Mouse (Mus musculus): ENCODE data around the gene Ergic3.

Ergic3 gene

DNA sequence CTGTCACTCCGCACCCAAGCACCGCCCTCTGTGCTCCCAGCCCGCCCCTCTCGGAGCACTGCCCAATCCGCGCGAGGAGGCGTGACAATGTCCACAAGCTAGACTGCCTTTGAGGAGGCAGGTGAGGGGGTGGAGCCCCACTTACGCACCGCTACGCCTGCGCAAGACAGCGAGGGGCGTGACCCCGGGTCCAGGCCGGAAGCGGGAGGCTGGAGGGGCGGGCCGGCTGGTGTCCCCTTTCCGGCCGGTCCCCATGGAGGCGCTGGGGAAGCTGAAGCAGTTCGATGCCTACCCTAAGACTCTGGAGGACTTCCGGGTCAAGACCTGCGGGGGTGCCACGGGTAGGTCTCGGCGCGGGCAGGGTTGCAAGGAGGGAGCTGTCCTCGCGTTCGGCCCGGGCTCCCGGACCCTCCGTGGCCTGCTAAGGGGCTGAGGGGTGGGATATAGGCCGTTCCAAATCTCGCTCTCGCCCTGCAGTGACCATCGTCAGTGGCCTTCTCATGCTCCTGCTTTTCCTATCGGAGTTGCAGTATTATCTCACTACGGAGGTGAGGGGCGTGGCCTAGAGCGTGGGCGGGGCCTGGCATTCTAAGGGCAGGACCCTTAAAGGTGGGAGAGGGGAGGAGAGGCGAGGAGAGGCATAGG lies at the start of gene Ergic3, which contains the start of gene 6430550D23Rik:
Ergic3 (plus strand) TSS at position 158 of the 645 bp plus-strand sequence.
6430550D23Rik (minus strand) TSS at position 90 of the 645 bp plus-strand sequence.
- CTCF ChIA-PET = interaction anchor here (0.7 kb wide), 1 partner anchor 58 kb away, joined by 3 read pairs; no protein-coding TSS in a partner anchor

DNA sequence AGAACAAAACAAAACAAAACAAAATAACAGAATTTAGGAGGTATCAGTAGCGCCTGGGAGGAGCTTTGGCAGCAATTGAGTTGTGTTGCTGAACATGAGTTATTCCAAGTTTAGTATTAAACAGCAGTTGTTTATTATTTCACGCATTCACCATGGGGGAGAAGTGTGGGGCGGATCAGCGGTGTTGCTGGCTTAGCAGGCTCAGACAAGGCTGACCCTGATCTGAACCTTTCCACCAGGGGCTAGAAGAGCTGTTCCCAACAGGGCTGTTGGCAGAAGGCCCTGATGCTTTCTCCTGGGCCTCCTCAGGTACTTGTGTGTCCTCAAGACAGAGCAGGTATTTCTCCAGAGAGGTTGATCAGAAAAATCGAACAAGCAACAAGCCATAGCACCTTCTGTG lies 47.9 kb upstream of the Ergic3 start:
- CTCF ChIA-PET = no interaction called here

DNA sequence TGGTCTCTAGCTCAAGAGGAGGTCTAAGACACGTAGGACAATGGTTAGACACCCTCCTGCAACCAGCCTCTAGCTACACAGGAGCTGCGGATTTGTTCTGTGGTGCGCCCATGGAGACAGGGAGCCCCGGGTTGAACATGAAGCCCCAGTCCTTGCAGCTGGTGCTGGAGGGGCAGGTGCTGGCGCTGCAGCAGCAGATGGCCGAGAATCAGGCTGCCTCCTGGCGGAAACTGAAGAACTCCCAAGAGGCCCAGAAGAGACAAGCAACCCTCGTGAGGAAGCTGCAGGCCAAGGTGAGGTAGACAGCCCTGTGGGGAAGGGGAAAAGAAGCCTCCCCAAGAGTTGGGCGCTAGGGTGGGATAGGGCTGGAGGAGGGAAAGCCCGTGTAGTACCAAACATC lies 46.0 kb upstream of the Ergic3 start:
- CTCF ChIA-PET = no interaction called here

DNA sequence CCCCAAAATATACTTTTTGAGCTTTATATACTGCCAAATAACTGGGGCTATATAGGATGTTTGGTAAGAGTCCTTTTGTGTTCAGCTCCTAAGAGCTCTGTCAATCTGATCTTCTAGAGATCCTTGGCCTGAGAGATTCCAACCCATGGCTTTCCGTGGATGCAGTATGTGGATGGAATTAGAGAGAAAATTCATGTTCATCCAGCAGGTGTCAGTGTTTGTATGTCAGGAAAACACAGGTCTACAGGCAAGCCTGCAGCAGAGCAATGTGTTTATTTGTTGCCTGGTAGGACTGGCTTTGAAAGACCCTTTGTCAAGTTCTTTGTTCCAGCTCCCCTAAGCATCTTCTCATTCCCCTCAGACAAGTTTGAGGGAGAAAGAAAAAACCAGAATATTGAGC lies 44.9 kb upstream of the Ergic3 start:
- CTCF ChIA-PET = interaction anchor here (0.6 to 0.7 kb wide), 2 partner anchors 301 to 355 kb away, joined by 3 to 8 read pairs; no protein-coding TSS in a partner anchor

DNA sequence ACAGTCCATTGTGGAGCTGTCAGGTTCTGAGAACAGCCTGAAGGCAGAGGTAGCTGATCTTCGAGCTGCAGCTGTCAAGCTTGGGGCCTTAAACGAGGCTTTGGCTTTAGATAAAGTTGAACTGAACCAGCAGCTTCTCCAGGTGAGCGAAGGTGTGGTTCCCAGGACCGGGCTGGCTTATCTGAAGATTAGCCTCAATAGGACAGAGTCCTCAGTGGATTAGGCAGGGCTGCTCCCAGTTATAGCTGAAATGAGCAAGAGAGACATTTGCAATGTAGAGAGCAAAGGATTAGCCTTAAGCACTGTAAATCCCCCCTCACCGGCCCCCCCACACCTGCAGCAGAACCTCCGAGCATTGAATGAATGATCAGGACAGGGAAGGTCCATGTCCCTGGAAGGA lies 34.5 kb upstream of the Ergic3 start:
- CTCF ChIA-PET = interaction anchor here (0.6 kb wide), 1 partner anchor 224 kb away, joined by 11 read pairs; no protein-coding TSS in a partner anchor

DNA sequence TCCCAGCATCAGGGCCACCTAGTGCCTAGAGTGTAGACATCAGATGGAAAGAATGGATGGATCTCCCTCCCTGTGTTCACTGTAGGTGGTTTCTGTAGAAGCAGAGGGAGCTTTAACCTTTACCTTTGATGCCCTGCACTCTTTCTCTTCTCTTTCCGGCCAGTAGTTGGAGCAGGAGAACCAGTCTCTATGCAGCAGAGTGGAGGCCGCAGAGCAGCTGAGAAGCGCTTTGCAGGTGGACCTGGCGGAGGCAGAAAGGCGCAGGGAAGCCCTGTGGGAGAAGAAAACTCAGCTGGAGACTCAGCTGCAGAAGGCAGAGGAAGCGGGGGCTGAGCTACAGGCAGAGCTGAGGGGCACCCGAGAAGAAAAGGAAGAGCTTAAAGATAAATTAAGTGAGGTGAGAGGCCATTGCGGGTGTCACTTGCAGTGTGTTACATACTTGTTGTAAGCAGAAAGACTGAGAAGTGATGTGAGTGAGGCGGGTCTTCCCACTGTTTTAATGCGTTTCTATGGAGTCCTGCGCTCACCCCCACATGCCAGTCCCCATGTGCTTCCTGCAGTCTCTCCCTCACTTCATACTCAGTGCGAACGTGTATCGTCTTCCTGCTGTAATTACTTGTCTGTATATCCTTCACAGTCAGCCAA lies 33.6 kb upstream of the Ergic3 start:
- CTCF ChIA-PET = interaction anchor here (0.6 kb wide), 2 partner anchors 225 to 1018 kb away, joined by 3 to 11 read pairs; no protein-coding TSS in a partner anchor

DNA sequence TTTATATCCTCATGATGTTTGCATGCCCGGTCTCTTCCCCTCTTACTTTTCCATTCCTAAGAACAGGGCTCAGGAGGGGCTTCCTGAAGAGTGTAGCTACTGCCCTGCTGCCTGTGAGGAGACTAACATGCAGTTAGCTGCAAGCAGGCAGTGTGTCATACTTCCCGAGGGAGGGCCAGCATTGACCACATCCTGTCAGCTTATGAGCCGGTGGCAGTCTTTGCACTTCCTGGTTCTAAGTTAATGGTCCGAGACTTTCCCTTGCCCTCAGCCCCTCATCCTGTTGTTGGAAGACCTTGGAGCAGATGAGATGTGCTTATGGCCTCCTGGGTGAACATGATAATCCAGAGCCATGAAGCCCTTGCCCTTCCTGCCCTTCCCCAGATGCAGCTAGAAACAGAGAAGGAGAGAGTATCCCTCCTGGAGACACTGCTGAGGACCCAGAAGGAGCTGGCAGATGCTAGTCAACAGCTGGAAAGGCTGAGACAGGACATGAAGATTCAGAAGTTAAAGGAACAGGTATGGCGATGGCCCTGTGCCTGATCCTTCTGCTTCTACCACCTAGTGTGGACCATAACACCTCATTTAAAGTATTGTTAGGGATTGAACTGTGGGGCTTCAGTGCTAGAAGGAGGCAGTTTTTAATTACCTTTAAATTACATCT lies 28.4 kb upstream of the Ergic3 start:
- CTCF ChIA-PET = no interaction called here

DNA sequence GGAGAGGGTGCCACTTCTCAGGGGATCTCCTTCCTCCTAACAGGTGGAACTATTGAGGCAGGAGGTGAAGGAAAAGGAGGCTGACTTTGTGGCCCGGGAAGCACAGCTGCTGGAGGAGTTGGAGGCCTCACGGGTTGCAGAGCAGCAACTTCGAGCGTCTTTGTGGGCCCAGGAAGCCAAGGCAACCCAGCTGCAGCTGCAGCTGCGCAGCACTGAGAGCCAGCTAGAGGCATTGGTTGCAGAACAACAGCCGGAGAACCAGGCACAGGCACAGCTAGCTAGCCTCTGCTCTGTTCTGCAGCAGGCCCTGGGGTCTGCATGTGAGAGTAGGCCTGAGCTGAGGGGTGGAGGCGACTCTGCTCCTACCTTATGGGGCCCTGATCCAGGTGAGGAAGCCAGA lies 22.1 kb upstream of the Ergic3 start:
- CTCF ChIA-PET = interaction anchor here (0.6 kb wide), 1 partner anchor 216 kb away, joined by 3 read pairs; no protein-coding TSS in a partner anchor

DNA sequence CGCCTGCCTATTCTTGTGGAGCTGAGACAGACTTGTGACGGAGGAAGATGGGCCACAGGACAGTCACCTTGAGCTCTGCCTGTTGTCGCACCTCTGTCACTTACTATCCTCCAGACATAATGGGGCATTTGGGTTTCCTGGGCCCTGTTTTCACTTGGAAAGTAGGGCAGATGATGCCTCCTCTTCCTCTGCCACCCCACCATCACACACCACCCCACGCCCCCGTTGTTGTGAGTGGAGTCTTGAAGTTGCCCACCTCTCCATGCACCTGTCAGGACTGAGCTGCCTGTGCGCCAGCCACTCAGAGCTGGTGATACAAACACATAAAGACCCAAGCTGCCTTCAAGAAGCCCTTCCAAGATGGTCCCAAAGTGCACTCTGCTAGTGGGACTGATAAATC lies 20.7 kb upstream of the Ergic3 start:
- CTCF ChIA-PET = no interaction called here

DNA sequence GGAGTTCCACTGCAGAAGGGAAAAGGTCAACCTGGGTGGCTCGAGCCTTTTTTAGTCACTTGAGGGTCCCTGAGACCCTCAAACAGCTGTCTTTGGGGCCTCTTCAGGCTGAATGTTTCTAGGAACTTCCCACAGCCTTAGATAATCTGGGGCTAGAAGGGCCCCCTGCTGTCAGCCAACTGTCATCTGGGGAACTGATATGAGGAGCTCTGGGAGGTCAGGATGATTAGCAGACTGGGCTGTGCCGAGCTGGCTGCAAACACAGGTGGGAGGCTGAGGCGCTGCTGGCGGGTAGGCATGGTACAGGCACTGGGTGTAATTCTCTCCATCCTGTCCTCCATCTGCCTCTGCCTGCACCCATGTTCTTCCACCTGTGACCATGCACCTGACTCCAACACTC lies 18.8 kb upstream of the Ergic3 start:
- CTCF ChIA-PET = no interaction called here

DNA sequence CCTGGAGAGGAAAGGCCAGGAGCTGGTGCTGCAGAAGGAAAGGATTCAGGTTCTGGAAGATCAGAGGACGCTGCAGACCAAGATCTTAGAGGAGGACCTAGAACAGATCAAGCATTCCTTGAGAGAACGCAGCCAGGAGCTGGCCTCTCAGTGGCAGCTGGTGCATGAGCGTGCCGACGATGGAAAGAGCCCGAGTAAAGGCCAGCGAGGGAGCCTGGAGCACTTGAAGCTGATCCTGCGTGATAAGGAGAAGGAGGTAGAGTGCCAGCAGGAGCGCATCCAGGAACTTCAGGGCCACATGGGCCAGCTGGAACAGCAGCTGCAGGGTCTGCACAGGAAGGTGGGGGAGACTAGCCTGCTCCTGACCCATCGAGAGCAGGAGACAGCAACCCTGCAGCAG lies 16.7 kb upstream of the Ergic3 start:
- CTCF ChIA-PET = no interaction called here

DNA sequence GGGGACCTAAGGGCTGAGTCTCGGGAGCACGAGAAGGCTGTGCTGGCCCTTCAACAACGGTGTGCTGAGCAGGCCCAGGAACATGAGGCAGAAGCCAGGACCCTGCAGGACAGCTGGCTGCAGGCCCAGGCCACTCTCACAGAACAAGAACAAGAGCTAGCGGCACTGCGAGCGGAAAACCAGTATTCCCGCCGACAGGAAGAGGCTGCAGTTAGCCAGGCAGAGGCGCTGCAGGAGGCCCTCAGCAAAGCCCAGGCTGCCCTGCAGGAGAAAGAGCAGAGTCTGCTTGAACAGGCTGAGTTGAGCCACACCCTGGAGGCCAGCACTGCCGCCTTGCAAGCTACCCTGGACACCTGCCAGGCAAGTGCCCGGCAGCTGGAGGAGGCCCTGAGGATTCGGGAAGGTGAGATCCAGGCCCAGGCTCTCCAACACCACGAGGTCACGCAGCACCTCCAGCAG lies 16.0 kb upstream of the Ergic3 start:
- CTCF ChIA-PET = no interaction called here

DNA sequence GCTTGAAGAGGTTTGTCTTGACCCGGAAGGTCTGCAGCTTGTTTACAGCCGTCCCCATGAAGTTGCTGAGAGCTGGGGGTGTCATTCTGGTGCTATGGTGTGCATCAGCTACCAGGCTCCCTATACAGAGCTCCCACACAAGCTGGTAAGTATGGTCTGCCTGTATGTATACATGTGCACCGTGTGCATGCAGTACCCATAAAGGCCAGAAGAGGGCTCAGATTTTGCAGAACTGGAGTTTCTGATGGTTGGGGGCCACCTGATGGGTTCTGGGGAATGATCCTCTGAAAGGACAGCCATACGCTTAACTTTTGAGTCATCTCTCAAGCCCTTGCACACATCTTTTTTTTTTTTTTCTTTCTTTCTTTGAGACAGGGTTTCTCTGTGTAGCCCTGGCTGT lies 2.5 kb upstream of the Ergic3 start:
- CTCF ChIA-PET = no interaction called here

DNA sequence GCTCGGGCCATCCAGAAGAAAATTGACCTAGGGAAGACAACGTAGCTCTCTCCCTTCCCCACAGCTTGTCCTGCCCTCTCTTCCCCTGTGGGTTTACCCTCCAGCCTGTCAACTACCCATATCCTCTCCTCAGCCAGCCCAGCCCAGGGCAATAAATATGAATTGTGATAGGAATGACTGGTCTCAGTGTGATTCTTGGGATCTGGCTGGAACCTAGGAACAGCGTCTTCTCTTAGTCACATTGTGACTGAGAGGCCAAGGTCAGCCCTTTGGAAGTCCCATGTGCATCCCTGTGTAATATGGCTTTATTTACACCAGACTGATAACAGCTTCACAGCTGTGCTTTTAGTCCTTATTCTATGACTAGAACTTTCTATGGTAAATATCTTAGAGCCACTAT lies 10.3 kb downstream of the Ergic3 start:
- CTCF ChIA-PET = interaction anchor here (0.6 kb wide), 1 partner anchor 1537 kb away, joined by 5 read pairs; no protein-coding TSS in a partner anchor

DNA sequence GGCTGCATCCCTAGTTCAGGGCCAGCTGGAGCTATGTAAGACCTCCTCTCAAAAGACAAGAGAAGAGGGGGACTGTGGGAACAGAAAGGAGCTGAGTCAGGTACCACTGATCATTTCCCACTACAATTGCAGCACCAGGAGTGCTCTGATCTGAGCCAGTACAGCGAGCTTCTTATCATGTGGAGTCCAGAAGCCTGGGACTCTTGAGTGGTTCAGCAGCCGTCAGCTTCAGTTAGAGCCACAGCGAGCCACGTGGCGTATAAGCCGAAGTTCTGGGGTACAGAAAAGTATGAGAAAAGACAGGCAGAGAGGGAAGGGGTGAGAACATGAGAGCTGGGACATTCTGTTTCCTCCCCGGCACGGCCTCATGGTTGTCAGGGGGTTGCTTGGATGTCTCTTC lies 13.4 kb downstream of the Ergic3 start:
- CTCF ChIA-PET = no interaction called here

DNA sequence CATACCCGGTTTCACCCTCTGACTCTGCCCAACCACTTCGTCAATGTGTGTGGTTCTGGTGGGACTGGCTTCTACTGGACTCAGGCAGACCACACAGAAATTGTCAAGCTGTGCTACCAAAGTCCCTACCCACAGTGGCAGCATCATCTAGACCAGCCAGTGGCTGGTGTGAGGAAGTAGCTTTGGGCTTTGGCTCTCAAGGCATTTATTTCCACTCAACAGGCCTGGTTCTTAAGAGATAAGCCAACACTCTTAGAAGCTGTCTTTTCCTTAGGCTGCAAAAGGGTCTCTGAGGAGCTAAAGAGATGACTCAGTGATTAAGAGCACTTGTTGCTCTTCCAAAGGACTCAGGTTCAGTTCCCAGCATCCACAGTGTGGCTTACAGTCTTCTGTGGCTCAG lies 13.9 kb downstream of the Ergic3 start:
- CTCF ChIA-PET = no interaction called here

DNA sequence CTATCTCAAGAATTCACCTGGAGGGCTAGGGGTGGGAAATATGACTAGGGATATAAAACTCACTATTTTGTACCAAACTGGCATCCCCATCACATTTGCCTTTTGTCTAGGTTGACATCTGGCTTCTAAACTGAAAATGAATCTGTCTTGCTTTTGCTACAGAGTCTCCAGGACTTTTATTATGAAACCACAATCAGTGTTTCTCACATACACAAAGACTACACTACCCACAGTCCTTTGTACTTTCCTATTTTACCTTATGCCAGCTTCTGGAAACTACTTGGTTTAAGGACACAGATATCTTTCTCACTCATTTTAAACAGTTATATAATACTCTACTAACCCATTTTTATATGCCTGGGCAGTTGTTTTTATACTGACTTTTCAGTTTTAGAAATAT lies 17.6 kb downstream of the Ergic3 start:
- CTCF ChIA-PET = no interaction called here

DNA sequence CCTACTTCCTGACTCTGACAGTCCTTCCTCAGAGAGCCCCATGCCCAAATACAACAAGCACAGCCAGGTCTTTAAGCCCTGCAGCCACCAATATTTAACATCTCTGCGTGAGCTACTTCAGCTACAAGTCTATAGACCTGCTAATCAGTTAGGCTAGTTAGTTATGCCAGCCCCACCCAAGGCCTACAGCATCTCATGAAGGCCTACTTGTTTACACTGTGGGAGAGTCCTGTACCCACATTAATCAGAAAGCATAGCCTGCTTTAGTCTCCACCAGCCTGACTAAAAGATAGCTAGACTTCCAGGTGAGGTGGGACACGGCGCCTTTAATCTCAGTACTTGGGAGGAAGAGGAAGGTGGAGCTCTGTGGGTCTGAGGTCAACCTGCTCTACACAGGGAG lies 31.5 kb downstream of the Ergic3 start:
- CTCF ChIA-PET = no interaction called here

DNA sequence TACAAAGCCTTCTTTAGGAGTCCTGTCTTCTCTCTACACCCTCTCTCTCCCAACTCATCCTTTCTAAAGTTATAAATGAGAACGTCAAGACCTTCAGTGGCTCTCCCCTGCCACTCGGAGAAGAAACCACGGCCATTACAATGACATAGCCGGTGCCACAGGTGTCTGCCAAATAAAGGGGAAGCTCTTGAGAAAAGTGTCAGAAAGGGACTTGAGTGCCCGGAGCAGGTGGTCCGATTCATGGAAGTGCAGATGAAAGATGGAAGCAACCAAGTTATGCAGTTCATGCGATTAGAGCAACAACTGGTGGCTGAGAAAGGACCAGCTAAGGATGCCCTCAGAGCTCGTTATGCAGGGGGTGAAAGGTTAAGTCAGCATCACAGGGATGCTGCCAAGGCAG lies 35.1 kb downstream of the Ergic3 start:
- CTCF ChIA-PET = no interaction called here

DNA sequence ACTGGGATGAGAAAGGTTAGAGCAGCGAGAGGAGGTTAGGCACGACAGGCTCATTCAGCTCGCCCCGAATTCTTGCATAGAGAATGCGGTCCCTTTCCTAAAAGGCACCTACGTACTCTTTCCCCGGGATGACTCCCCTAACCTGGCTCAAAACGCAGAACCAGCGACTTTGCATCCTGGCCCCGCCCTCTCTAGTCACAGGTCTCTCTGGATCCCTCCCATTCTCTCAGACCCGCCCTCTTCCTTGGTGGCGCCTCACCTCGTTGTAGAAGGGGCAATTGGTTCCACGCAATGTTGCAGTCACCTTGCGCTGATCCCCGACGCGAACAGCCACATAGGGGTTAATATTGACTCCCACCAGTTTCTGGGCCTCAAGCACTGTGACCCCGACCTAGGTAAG lies 40.1 kb downstream of the Ergic3 start:
- CTCF ChIA-PET = no interaction called here

DNA sequence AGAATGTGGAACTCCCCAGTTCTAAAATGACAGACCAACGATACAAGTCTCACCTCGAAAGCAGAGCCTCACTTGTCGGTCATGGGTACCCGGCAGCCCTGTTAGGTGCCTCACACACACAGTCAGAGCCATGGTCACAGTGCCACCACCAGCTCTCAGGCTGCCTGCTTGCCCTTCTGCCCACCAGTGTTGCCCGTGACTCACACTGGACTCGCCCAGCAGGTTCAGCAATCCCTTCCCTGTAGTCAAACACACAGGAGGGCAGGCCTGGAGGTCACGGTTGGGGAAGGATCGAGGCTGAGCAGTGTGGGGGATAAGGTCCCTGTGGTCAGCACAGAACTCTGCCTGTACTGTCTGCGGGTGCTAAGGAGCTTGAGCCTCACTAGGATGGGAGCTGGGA lies 45.0 kb downstream of the Ergic3 start, which contains the start of gene Fer1l4:
Fer1l4 (minus strand) TSS at position 132 of the 400 bp plus-strand sequence.
- CTCF ChIA-PET = no interaction called here

Measured in spleen, embryonic (tissue).